9 mouse cellular contexts compared by ENCODE assay signal in genomic region chr7:76971334-76971733, GRCm38 (mm10).
DNase-seq lines count a peak whose midpoint lies in the region; ATAC-seq and TF ChIP-seq lines count a peak whose summit lies in the region.
"Had no signal": no experiment of that assay in that cellular context is flagged by ENCODE, and none has a peak within 500 bp of the region (broad histone marks: within the 10 kb centered on the region; RNA-seq: fewer than 3 reads in every experiment).

No protein-coding gene starts in this region.

- no peak for TF ChIP-seq POLR2A in cerebellum, adult 2 months (IDR thresholded peaks at IDR 0.05; ENCODE audit: borderline replicate concordance, insufficient read depth, low read length)

- no peak overlapping the region for H3K4me3 ChIP-seq in cerebellum, adult 2 months (replicated peaks; ENCODE audit: insufficient read depth, low read depth, low read length)
- H3K4me3 ChIP-seq in hindbrain, embryonic 16.5 days (ENCODE audit: low read length) = no peak overlapping the region
- H3K4me3 ChIP-seq: neural tube, embryonic 12.5 days had no signal

- WGBS in cerebellum, adult 2 months = 16% methylated on average over 3 of the region's 3 CpGs
- 18% methylated on average over 3 of the region's 3 CpGs for whole genome bisulfite sequencing in hindbrain, embryonic 16.5 days

- H3K4me2 ChIP-seq in hindbrain, embryonic 16.5 days (ENCODE audit: low read length) = no peak overlapping the region
- H3K4me2 ChIP-seq: neural tube, embryonic 12.5 days had no signal

- intact Hi-C loops in left cerebral cortex, postnatal 10 days (cut with DNase I) = no loop called here

- no peak overlapping the region for H3K27ac ChIP-seq in cerebellum, adult 2 months (ENCODE audit: insufficient read depth, low read length)
- H3K27ac ChIP-seq in hindbrain, embryonic 16.5 days (ENCODE audit: low read depth, low read length) = no peak overlapping the region
- H3K27ac ChIP-seq: neural tube, embryonic 12.5 days had no signal

- H3K27me3 ChIP-seq in cerebellum, adult 2 months (ENCODE audit: control insufficient read depth, insufficient read depth, low read length) = no peaks in the 10 kb centered on the region
- H3K27me3 ChIP-seq in hindbrain, embryonic 16.5 days (replicated peaks; ENCODE audit: control insufficient read depth, insufficient read depth, low read length) = no peaks in the 10 kb centered on the region
- H3K27me3 ChIP-seq: neural tube, embryonic 12.5 days had no signal

- no peaks in the 10 kb centered on the region for H3K4me1 ChIP-seq in cerebellum, adult 2 months (ENCODE audit: control insufficient read depth, insufficient read depth, low read length)
- H3K4me1 ChIP-seq in hindbrain, embryonic 16.5 days (ENCODE audit: control insufficient read depth, insufficient read depth, low read depth, low read length) = no peaks in the 10 kb centered on the region
- H3K4me1 ChIP-seq: neural tube, embryonic 12.5 days had no signal

- no peaks in the 10 kb centered on the region for H3K36me3 ChIP-seq in hindbrain, embryonic 16.5 days (ENCODE audit: control insufficient read depth, insufficient read depth, low read length)
- H3K36me3 ChIP-seq: neural tube, embryonic 12.5 days had no signal

- DNase-seq in cerebellum, adult 2 months = peak; percentile 15 to 21
- DNase-seq in cerebellum, adult 11 months = no peak
- DNase-seq in left cerebral cortex, adult 8-10 months (ENCODE audit: low spot score in 2 of 2) = peak; percentile 2 to 5
- DNase-seq in left cerebral cortex, postnatal 10 days (ENCODE audit: extremely low spot score in 1 of 2, low spot score in 2 of 2) = no peak
- peak; percentile 48 for DNase-seq in adrenal gland, postnatal 14 days
- no peak for DNase-seq in thymus, postnatal 0 days (ENCODE audit: low spot score)
- no peak for DNase-seq in gastrocnemius, postnatal 25 days

- H3K9ac ChIP-seq in hindbrain, embryonic 16.5 days (ENCODE audit: low read depth, low read length) = no peak overlapping the region
- H3K9ac ChIP-seq: neural tube, embryonic 12.5 days had no signal

- no peaks in the 10 kb centered on the region for H3K9me3 ChIP-seq in hindbrain, embryonic 16.5 days (ENCODE audit: control insufficient read depth, low read length)
- H3K9me3 ChIP-seq: neural tube, embryonic 12.5 days had no signal

- ATAC-seq in hindbrain, embryonic 16.5 days = peak; percentile 65; the same call in 1 of the 2 replicates

- TF ChIP-seq CTCF in cerebellum, adult 2 months (IDR thresholded peaks at IDR 0.05; ENCODE audit: borderline replicate concordance, insufficient read depth, low read depth, low read length) = peak; percentile 19; the same call in 1 of the 2 replicates

Comparison
In these comparisons a context has a peak if more than half of its experiments do, and no peak if none do; other contexts are left out.
1. DNase-seq: peak in cerebellum, adult 2 months (2 of 2), left cerebral cortex, adult 8-10 months (2 of 2) and adrenal gland, postnatal 14 days (single experiment); none in cerebellum, adult 11 months (single experiment), left cerebral cortex, postnatal 10 days (0 of 2), thymus, postnatal 0 days (single experiment) and gastrocnemius, postnatal 25 days (single experiment).